Mouse (Mus musculus) neural tube, embryonic 13.5 days (tissue): ENCODE data around the gene D130043K22Rik. TPM values are rescaled to one million over a fixed set of nuclear protein-coding genes. Genes with fewer than 3 reads are reported as not detected.

Experiments used
- ATAC-seq: fragments of 200-750 bp; cut with Nextera tagmentation; 2 replicates; pipeline ENCODE4 v1.8.0; 2017; ENCODE audit warnings: low read depth, mild to moderate bottlenecking, moderate TSS enrichment, moderate library complexity
- H3K27ac ChIP-seq: fragments of 300-500 bp; sonication (generic); replicated peaks from 2 replicates; pipeline ENCODE4 v1.5.1; 2015; ENCODE audit warnings: moderate library complexity, mild to moderate bottlenecking, inconsistent platforms
- H3K27me3 ChIP-seq: fragments of 300-500 bp; sonication (generic); 2 replicates; pipeline ENCODE4 v1.6.1; 2015; ENCODE audit warnings: mild to moderate bottlenecking, inconsistent platforms
- H3K36me3 ChIP-seq: fragments of 300-500 bp; sonication (generic); 2 replicates; pipeline ENCODE4 v1.6.1; 2015; ENCODE audit warnings: mild to moderate bottlenecking, inconsistent platforms
- H3K4me1 ChIP-seq: fragments of 300-500 bp; sonication (generic); replicated peaks from 2 replicates; pipeline ENCODE4 v1.6.1; 2015; ENCODE audit warnings: inconsistent platforms
- H3K4me2 ChIP-seq: fragments of 300-500 bp; sonication (generic); 2 replicates; pipeline ENCODE4 v1.6.1; 2015; ENCODE audit warnings: inconsistent platforms, mild to moderate bottlenecking, moderate library complexity
- H3K4me3 ChIP-seq: fragments of 300-500 bp; sonication (generic); 2 replicates; pipeline ENCODE4 v1.5.1; 2015; ENCODE audit warnings: mild to moderate bottlenecking, inconsistent platforms
- H3K9ac ChIP-seq: fragments of 300-500 bp; sonication (generic); 2 replicates; pipeline ENCODE4 v1.6.1; 2015; ENCODE audit warnings: moderate library complexity, mild to moderate bottlenecking, inconsistent platforms
- H3K9me3 ChIP-seq: fragments of 300-500 bp; sonication (generic); 2 replicates; pipeline ENCODE4 v1.6.1; 2016; ENCODE audit warnings: inconsistent platforms
- WGBS: fragments of 180-500 bp; shearing (Covaris S2); methylation state at CpG from one replicate; pipeline ENCODE4 v1.1.7; 2015; 5-methylcytosine and 5-hydroxymethylcytosine counted together
- polyA plus RNA-seq: library from polyadenylated mRNA; unstranded; fragments of >200 nt; fragmentation: Nextera tagmentation; extraction: Ambion mirVana; gene quantifications from 2 replicates; pipeline ENCODE4 v1.2.1, GENCODE M21; 2015

Gene D130043K22Rik
- polyA plus RNA-seq, 1 experiment from 2014 or later: 4.4 TPM

DNA sequence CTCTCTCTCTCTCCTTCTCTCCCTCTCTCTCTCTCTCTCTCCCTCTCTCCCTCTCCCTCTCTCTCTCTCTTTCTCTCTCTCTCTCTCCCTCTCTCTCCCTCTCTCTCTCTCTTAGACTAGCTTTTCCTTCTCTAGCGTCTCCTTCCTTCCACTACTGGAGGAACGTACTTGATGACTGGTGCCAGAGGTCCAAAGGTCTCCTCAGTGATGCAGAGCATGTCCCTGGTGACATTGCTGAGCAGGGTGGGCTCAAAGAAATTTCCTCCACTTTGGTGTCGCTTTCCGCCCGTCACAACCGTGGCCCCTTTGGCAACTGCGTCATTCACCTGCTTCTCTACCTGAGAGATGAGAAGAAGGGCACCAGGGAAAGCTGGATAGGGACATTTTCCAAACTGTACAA is 68.6 kb downstream of the D130043K22Rik start:
- no peak overlapping the region for H3K4me3 ChIP-seq
- H3K27me3 ChIP-seq: no peaks in the 10 kb centered on the region
- H3K9ac ChIP-seq: no peak overlapping the region
- ATAC-seq: no peak
- H3K36me3 ChIP-seq: peaks cover 49% of the 10 kb centered on the region
- no peak overlapping the region for H3K4me2 ChIP-seq
- no peaks in the 10 kb centered on the region for H3K9me3 ChIP-seq
- no peaks in the 10 kb centered on the region for H3K4me1 ChIP-seq
- 95% methylated on average over 7 of the region's 7 CpGs for WGBS
- H3K27ac ChIP-seq: no peak overlapping the region

DNA sequence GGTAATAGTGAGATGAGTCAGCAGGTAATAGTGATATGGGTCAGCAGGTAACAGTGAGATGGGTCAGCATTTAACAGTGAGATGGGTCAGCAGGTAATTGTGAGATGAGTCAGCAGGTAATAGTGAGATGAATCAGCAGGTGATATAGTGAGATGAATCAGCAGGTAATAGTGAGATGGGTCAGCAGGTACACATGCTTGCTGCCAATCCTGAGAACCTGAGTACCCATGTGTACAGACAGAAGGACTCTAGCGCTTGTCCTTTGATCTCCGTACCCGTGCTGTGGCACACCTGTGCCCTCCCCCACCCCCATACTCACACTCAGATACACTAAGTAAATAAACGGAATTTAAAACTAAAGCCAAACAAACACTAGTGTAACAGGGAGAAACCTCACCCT is 70.0 kb downstream of the D130043K22Rik start:
- Histone ChIP-seq H3K9me3 (no peaks in the 10 kb centered on the region), H3K36me3 (peaks cover 57% of the 10 kb centered on the region), H3K27ac (no peak overlapping the region), H3K27me3 (no peaks in the 10 kb centered on the region), H3K4me1 (no peaks in the 10 kb centered on the region), H3K9ac (no peak overlapping the region), H3K4me3 (no peak overlapping the region), H3K4me2 (no peak overlapping the region)
- no peak for ATAC-seq
- 90% methylated on average over 4 of the region's 4 CpGs for WGBS

DNA sequence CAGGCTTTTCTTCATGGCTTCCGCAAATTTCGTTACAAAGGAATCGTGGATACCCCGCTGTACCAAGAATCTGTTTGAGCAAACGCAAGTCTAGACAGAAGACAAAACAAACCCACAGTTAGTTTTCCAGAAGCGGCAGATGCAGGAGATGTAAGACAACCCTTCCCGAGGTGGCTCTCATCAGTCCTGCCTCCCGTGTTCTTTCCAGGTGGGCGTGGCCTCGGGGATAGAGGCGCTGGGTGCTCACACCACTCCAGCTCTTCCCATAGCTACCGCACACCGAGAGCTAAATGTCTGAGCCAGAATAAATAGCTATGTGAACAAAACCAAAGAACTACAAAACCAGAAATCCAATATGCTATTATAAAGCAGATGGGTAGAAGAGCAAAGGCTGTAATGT is 70.9 kb downstream of the D130043K22Rik start:
- Histone ChIP-seq H3K4me1 (no peaks in the 10 kb centered on the region), H3K27me3 (no peaks in the 10 kb centered on the region), H3K9me3 (no peaks in the 10 kb centered on the region), H3K4me3 (no peak overlapping the region), H3K27ac (no peak overlapping the region), H3K9ac (no peak overlapping the region), H3K4me2 (no peak overlapping the region), H3K36me3 (peaks cover 56% of the 10 kb centered on the region)
- 77% methylated on average over 13 of the region's 13 CpGs for WGBS
- no peak for ATAC-seq

DNA sequence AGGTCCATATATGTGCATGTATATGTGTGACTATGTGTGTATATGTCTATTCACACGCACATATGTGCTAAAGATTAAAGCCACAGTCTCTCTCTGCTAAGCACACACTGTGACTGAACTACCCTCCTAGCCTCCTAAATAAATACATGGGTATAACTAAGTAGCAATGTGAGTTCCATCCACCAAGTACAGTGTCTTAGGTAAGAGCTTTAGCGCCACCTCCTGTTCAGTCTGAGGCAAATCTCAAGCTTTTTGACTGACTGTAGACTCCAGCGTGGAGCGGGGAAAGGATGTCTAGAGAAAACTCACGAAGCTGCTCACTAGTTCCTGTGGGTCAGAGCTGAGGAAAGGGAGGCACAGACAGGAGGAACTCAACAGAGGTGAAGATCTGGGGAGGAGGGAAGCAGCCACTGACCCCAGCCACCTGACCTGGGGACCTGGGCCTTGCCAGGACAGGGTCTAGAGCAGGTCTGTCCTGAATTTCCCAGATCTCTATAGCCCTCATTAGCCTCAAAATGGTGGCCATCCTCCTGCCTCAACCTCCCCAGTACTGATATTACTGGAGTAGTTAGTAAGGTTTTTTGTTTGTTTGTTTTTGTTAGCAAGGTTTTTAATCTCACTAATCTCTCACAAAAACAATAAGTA is 75.5 kb downstream of the D130043K22Rik start:
- Histone ChIP-seq H3K27me3 (no peaks in the 10 kb centered on the region), H3K9ac (no peak overlapping the region), H3K27ac (no peak overlapping the region), H3K9me3 (no peaks in the 10 kb centered on the region), H3K36me3 (peaks cover 54% of the 10 kb centered on the region), H3K4me3 (no peak overlapping the region), H3K4me2 (no peak overlapping the region), H3K4me1 (no peaks in the 10 kb centered on the region)
- WGBS: 29% methylated on average over 5 of the region's 5 CpGs
- peak; percentile 71 for ATAC-seq

DNA sequence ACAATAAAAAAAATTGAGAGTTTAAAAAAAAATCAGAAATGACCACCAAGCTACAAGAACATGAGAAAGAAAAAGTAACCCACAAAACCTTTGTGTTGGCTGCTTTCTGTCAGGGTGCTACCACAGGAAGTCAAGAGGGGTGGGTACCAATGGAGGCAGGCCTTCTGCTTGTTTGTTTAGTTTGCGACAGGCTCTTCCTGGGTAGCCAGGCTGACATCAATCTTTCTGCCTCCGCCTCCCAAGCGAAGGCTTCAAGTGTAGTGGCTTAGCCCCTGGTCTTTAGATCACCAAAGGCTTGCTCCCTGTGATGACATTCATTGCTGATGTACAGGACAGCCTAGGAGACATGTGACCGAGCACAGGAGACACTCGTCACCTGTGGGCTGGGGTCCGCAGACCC is 76.3 kb downstream of the D130043K22Rik start:
- Histone ChIP-seq H3K4me2 (no peak overlapping the region), H3K27ac (no peak overlapping the region), H3K9ac (no peak overlapping the region), H3K36me3 (peaks cover 52% of the 10 kb centered on the region), H3K4me3 (no peak overlapping the region), H3K9me3 (no peaks in the 10 kb centered on the region), H3K4me1 (no peaks in the 10 kb centered on the region), H3K27me3 (no peaks in the 10 kb centered on the region)
- ATAC-seq: no peak
- 77% methylated on average over 6 of the region's 6 CpGs for WGBS

DNA sequence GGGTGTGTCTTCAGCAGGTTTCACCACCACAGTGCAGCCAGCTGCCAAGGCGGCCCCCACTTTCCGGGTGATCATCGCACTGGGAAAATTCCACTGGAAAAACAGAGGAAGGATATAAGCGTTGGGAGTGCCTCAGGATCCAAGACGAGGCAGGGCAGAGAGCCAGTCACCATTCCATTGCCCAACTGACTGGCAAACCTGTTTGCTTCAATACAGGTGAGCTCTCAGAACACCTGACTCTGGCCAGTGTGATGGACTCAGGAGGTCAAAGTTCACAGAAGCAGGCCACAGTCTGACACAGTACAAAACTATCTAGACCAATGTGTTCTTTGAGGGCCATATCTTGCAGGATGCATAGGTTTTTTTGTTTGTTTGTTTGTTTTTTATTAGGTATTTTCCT is 79.1 kb downstream of the D130043K22Rik start:
- no peak overlapping the region for H3K4me3 ChIP-seq
- H3K36me3 ChIP-seq: peaks cover 43% of the 10 kb centered on the region
- no peak overlapping the region for H3K4me2 ChIP-seq
- H3K27ac ChIP-seq: no peak overlapping the region
- 92% methylated on average over 5 of the region's 5 CpGs for WGBS
- no peak for ATAC-seq
- no peak overlapping the region for H3K9ac ChIP-seq
- H3K27me3 ChIP-seq: no peaks in the 10 kb centered on the region
- H3K4me1 ChIP-seq: no peaks in the 10 kb centered on the region
- no peaks in the 10 kb centered on the region for H3K9me3 ChIP-seq

DNA sequence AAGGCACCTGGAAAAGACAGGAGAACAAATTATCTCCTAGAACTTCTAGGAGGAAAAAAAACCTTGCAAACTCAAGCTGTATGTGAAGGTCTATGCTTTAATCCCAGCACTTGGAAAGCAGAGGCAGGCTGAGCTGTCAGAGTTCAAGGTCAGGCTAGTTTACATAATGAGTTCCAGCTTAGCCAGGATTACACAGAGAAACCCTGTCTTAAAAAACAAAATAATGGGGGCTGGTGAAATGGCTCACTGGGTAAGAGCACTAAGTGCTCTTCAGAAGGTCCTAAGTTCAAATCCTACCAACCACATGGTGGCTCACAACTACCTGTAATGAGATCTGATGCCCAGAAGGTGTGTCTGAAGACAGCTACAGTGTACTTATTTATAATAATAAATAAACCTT is 85.7 kb downstream of the D130043K22Rik start:
- no peaks in the 10 kb centered on the region for H3K9me3 ChIP-seq
- H3K9ac ChIP-seq: no peak overlapping the region
- no peak overlapping the region for H3K4me2 ChIP-seq
- H3K27ac ChIP-seq: no peak overlapping the region
- peaks cover under 1% of the 10 kb centered on the region; the same call in 1 of the 2 replicates for H3K4me1 ChIP-seq
- ATAC-seq: no peak
- no peaks in the 10 kb centered on the region for H3K27me3 ChIP-seq
- peaks cover 10% of the 10 kb centered on the region; the same call in 1 of the 2 replicates for H3K36me3 ChIP-seq
- H3K4me3 ChIP-seq: no peak overlapping the region

DNA sequence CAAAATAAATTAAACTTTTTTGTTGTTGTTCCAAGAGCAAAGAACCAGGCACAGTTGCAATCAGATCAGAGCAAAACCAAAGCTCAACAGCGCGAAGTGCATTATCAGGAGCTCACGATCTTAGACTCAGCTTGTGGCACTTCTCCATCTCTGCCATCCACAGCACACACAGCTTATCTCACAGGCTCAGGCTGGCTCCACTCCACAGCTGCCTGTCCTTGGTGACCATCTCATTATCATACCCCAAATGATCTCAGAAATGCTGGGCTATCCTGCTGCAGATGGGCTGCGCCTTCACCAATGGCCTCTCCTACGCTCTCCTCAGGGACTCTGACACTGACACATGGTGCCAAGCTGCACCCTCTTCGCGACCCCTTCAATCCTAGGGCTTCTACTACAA is 88.3 kb downstream of the D130043K22Rik start:
- 92% methylated on average over 7 of the region's 7 CpGs for WGBS

DNA sequence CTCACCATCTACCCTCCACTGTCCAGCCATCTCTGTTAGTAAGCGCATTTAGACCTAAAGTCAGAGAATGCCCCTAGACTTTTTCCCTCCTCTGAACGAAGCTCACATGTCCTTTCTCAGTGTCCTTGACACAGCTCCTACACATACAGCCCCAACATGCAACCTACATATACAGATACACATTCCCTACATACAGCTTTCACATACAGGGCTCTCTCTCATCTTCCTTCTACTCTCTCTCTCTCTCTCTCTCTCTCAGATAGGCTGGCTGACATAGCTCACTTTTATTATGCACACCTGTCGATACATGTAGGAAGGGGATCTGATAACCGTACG is 91.8 kb downstream of the D130043K22Rik start:
- Histone ChIP-seq H3K27me3 (no peaks in the 10 kb centered on the region), H3K27ac (peak overlapping the region; percentile 88; the same call in 1 of the 2 replicates)
- peak; percentile 29; the same call in 1 of the 2 replicates for ATAC-seq

More for the DNA sequence above, 88.3 kb downstream of the D130043K22Rik start:
- H3K27ac ChIP-seq: no peak overlapping the region
- H3K4me2 ChIP-seq: no peak overlapping the region
- no peak for ATAC-seq
- H3K4me3 ChIP-seq: no peak overlapping the region
- H3K9me3 ChIP-seq: no peaks in the 10 kb centered on the region
- no peak overlapping the region for H3K9ac ChIP-seq
- H3K4me1 ChIP-seq: peaks cover 20% of the 10 kb centered on the region
- H3K36me3 ChIP-seq: no peaks in the 10 kb centered on the region
- H3K27me3 ChIP-seq: no peaks in the 10 kb centered on the region

DNA sequence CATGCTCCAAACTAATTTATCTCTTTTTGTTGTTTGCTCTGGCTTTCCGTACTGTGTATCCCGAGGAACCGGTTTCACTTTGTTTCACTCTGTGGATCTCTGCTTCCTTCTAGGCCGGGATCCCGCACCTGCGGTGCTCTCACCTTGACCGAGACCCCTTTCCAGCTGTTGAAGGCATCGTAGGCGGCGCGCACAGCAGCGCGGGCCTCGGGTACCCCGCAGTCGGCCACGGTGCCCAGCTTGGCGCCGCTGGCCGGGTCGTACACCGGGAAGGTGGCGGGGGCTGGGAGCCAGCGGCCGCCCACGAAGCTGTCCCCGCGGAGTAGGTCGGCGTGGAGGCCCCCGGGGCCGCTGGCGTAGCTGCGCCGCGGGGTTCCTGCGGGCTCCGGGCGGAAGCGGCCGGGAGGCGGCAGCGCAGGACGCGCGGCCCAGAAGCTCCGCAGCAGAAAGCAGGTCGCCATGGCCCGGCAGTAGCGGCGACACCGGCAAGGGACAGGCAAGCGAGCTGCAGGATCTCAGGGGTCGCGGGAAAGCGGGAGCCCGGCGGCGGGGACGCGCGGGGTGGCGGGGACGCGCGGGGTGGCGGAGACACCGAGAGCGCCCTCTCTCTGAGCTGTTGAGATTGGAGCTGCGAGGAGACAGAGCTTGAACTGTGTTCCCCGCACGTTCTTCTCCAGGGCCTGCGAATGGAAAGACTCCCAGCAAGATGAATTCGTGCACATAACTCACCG is 92.3 kb downstream of the D130043K22Rik start, which contains the start of gene Aldh5a1:
Gene Aldh5a1, minus strand, starts transcription at position 554 of the 731 bp plus-strand sequence.
- Histone ChIP-seq H3K4me1 (peaks cover 27% of the 10 kb centered on the region), H3K9me3 (no peaks in the 10 kb centered on the region), H3K4me2 (peak within 1 kb of the TSS; percentile 82), H3K27me3 (no peaks in the 10 kb centered on the region), H3K9ac (peak within 1 kb of the TSS; percentile 92), H3K4me3 (peak within 1 kb of the TSS; percentile 91), H3K27ac (peak within 1 kb of the TSS; percentile 88), H3K36me3 (no peaks in the 10 kb centered on the region)
- WGBS: under 1% methylated on average over 65 of the region's 75 CpGs
- peak; percentile 86 for ATAC-seq

More for the DNA sequence above, 91.8 kb downstream of the D130043K22Rik start:
- WGBS: 42% methylated on average over 5 of the region's 5 CpGs
- no peaks in the 10 kb centered on the region for H3K9me3 ChIP-seq
- peak overlapping the region; percentile 92 for H3K9ac ChIP-seq
- no peaks in the 10 kb centered on the region for H3K36me3 ChIP-seq
- peak overlapping the region; percentile 82 for H3K4me2 ChIP-seq
- H3K4me3 ChIP-seq: peak overlapping the region; percentile 91
- peaks cover 27% of the 10 kb centered on the region for H3K4me1 ChIP-seq

DNA sequence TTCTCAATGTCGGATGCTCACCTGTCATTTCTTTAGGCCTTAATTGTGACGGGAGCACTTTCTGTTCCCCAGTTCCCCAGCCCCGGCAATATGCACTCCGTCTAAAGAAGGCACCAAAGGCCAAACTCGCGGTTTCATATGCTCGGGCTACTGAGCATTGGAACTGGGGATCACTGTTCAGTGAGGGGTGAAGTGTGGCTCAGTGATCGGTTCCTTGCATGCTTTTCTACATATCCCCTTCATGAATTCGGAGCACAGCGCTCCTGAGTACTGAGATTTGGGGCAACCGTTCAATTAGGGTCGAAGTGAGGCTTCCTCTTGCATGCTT is 92.9 kb downstream of the D130043K22Rik start:
- peaks cover 27% of the 10 kb centered on the region for H3K4me1 ChIP-seq
- H3K27ac ChIP-seq: peak overlapping the region; percentile 88
- H3K4me2 ChIP-seq: peak overlapping the region; percentile 82
- no peaks in the 10 kb centered on the region for H3K36me3 ChIP-seq
- 19% methylated on average over 12 of the region's 12 CpGs for WGBS
- ATAC-seq: peak; percentile 21; the same call in 1 of the 2 replicates
- H3K4me3 ChIP-seq: peak overlapping the region; percentile 91
- H3K9ac ChIP-seq: peak overlapping the region; percentile 92
- no peaks in the 10 kb centered on the region for H3K9me3 ChIP-seq
- H3K27me3 ChIP-seq: no peaks in the 10 kb centered on the region

DNA sequence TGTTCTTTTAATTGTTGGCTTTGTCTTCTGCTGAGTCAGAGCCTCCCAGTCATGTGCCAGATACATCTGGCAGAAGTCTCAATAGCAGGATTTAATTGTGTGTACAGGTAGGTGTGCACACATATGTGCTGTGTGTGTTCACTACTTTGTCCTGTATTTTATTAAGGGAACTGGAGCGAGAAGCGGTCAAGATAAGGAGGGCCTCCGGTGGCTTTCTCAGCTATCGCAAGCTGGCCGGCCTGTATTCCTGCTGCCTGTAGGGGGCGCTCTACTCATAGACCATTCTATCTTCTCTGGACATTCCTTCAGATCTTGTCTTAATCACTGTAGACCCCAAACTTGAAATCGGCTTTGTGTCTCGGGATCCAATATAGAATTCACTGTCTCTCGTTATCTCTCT is 93.7 kb downstream of the D130043K22Rik start:
- 29% methylated on average over 9 of the region's 9 CpGs for WGBS
- H3K9me3 ChIP-seq: no peaks in the 10 kb centered on the region
- H3K9ac ChIP-seq: no peak overlapping the region
- peaks cover 27% of the 10 kb centered on the region for H3K4me1 ChIP-seq
- ATAC-seq: no peak
- H3K4me3 ChIP-seq: no peak overlapping the region
- H3K27ac ChIP-seq: no peak overlapping the region
- no peak overlapping the region for H3K4me2 ChIP-seq
- no peaks in the 10 kb centered on the region for H3K36me3 ChIP-seq
- H3K27me3 ChIP-seq: no peaks in the 10 kb centered on the region
